Mouse (Mus musculus) lung, embryonic 14.5 days (tissue): ENCODE measurements around the gene Gm15155. TPM values are rescaled to one million over a fixed set of nuclear protein-coding genes. Genes with fewer than 3 reads are reported as not detected.
"Not testable (repeated sequence)": the region's sequence is repeated elsewhere in the genome, so short reads cannot be mapped to it uniquely, and the experiment has no call there.

Source experiments
- ATAC-seq: fragments of 200-750 bp; cut with Nextera tagmentation; 2 replicates; pipeline ENCODE4 v1.8.0; 2017; ENCODE audit warnings: mild to moderate bottlenecking, moderate TSS enrichment, moderate library complexity; ENCODE audit not compliant: insufficient read depth
- DNase-seq: peaks from one replicate; pipeline ENCODE4 v3.0.0-alpha.2; 2015
- H3K27ac ChIP-seq: fragments of 300-500 bp; sonication (generic); 2 replicates; pipeline ENCODE4 v1.5.1; 2014; ENCODE audit warnings: low read depth, mild to moderate bottlenecking, moderate library complexity
- H3K27me3 ChIP-seq: fragments of 300-500 bp; sonication (generic); 2 replicates; pipeline ENCODE4 v1.6.1; 2014; ENCODE audit warnings: low read length, control low read depth; ENCODE audit not compliant: insufficient read depth
- H3K36me3 ChIP-seq: fragments of 300-500 bp; sonication (generic); 2 replicates; pipeline ENCODE4 v1.6.1; 2014; ENCODE audit warnings: control low read depth; ENCODE audit not compliant: insufficient read depth
- H3K4me1 ChIP-seq: fragments of 300-500 bp; sonication (generic); 2 replicates; pipeline ENCODE4 v1.6.1; 2014; ENCODE audit warnings: antibody characterized with exemption, control low read depth; ENCODE audit not compliant: insufficient read depth
- H3K4me2 ChIP-seq: fragments of 300-500 bp; sonication (generic); 2 replicates; pipeline ENCODE4 v1.6.1; 2014; ENCODE audit warnings: mild to moderate bottlenecking
- H3K4me3 ChIP-seq: fragments of 300-500 bp; sonication (generic); 2 replicates; pipeline ENCODE4 v1.5.1; 2014; ENCODE audit warnings: low read depth, low read length
- H3K9ac ChIP-seq: fragments of 300-500 bp; sonication (generic); 2 replicates; pipeline ENCODE4 v1.6.1; 2014
- H3K9me3 ChIP-seq: fragments of 300-500 bp; sonication (generic); 2 replicates; pipeline ENCODE4 v1.6.1; 2016; ENCODE audit warnings: low read depth, low read length, control low read depth
- CTCF ChIP-seq: IDR thresholded peaks from 2 replicates; pipeline ENCODE4 v1.5.1; 2016; ENCODE audit warnings: antibody characterized with exemption, low read depth
- WGBS: fragments of 180-500 bp; shearing (Covaris S2); extraction: QIAGEN DNeasy Blood & Tissue Kit; methylation state at CpG from one replicate; pipeline ENCODE4 v1.1.7; 2014; 5-methylcytosine and 5-hydroxymethylcytosine counted together
- polyA plus RNA-seq: library from polyadenylated mRNA; unstranded; fragments of >200 nt; fragmentation: Nextera tagmentation; extraction: Ambion mirVana; gene quantifications from 2 replicates; pipeline ENCODE4 v1.2.1, GENCODE M21; 2014

Gene Gm15155
- polyA plus RNA-seq, 1 experiment from 2014 or later, result not detected

GRCm38 (mm10) chrX:155657971-155658370, 33.4 kb downstream of the Gm15155 start:
- ATAC-seq (no peak), DNase-seq (no peak)
- 62% methylated on average over 1 of the region's 1 CpGs for WGBS
- H3K36me3 ChIP-seq, result no peaks in the 10 kb centered on the region
- no peak overlapping the region for H3K9ac ChIP-seq
- TF ChIP-seq CTCF, result no peak
- no peak overlapping the region for H3K4me3 ChIP-seq
- no peaks in the 10 kb centered on the region for H3K9me3 ChIP-seq
- H3K4me1 ChIP-seq, result no peaks in the 10 kb centered on the region
- no peaks in the 10 kb centered on the region for H3K27me3 ChIP-seq
- H3K27ac ChIP-seq, result no peak overlapping the region
- no peak overlapping the region for H3K4me2 ChIP-seq

GRCm38 (mm10) chrX:155690440-155690839, 65.9 kb downstream of the Gm15155 start:
- not testable (repeated sequence) for H3K4me2 ChIP-seq, H3K27ac ChIP-seq, H3K9ac ChIP-seq, H3K9me3 ChIP-seq, H3K4me3 ChIP-seq, H3K27me3 ChIP-seq, DNase-seq, H3K4me1 ChIP-seq, H3K36me3 ChIP-seq, ATAC-seq
- 77% methylated on average over 1 of the region's 1 CpGs for WGBS

GRCm38 (mm10) chrX:155724157-155724556, 99.6 kb downstream of the Gm15155 start:
- Histone ChIP-seq H3K9ac (no peak overlapping the region), H3K4me1 (no peaks in the 10 kb centered on the region), H3K27me3 (no peaks in the 10 kb centered on the region), H3K36me3 (no peaks in the 10 kb centered on the region), H3K27ac (no peak overlapping the region), H3K4me2 (no peak overlapping the region), H3K9me3 (no peaks in the 10 kb centered on the region), H3K4me3 (no peak overlapping the region)
- WGBS, result 83% methylated on average over 3 of the region's 3 CpGs
- ATAC-seq (no peak), DNase-seq (no peak)
- TF ChIP-seq CTCF, result no peak

- 62% methylated on average over 1 of the region's 1 CpGs for WGBS
- no peak for TF ChIP-seq CTCF
- ATAC-seq (no peak), DNase-seq (no peak)
- Histone ChIP-seq H3K9me3 (no peaks in the 10 kb centered on the region), H3K27ac (no peak overlapping the region), H3K36me3 (no peaks in the 10 kb centered on the region), H3K4me2 (no peak overlapping the region), H3K4me1 (no peaks in the 10 kb centered on the region), H3K9ac (no peak overlapping the region), H3K27me3 (no peaks in the 10 kb centered on the region), H3K4me3 (no peak overlapping the region)
Observed at GRCm38 (mm10) chrX:155728387-155728786, 103.8 kb downstream of the Gm15155 start.

GRCm38 (mm10) chrX:155888118-155888517, 263.6 kb downstream of the Gm15155 start:
- no peaks in the 10 kb centered on the region for H3K27me3 ChIP-seq
- no peak overlapping the region for H3K4me3 ChIP-seq
- H3K27ac ChIP-seq, result no peak overlapping the region
- H3K36me3 ChIP-seq, result no peaks in the 10 kb centered on the region
- H3K9me3 ChIP-seq, result no peaks in the 10 kb centered on the region
- WGBS, result 53% methylated on average over 1 of the region's 1 CpGs
- DNase-seq (no peak), ATAC-seq (no peak)
- no peaks in the 10 kb centered on the region for H3K4me1 ChIP-seq
- TF ChIP-seq CTCF, result no peak
- no peak overlapping the region for H3K4me2 ChIP-seq
- H3K9ac ChIP-seq, result no peak overlapping the region

- WGBS, result 60% methylated on average over 1 of the region's 1 CpGs
- no peak for TF ChIP-seq CTCF
Observed at GRCm38 (mm10) chrX:155900040-155900439, 275.5 kb downstream of the Gm15155 start.

GRCm38 (mm10) chrX:155901742-155902141, 277.2 kb downstream of the Gm15155 start:
- ATAC-seq (no peak), DNase-seq (no peak)
- Histone ChIP-seq H3K9ac (no peak overlapping the region), H3K4me3 (no peak overlapping the region), H3K4me1 (no peaks in the 10 kb centered on the region), H3K27ac (no peak overlapping the region), H3K4me2 (no peak overlapping the region), H3K36me3 (no peaks in the 10 kb centered on the region), H3K27me3 (no peaks in the 10 kb centered on the region), H3K9me3 (no peaks in the 10 kb centered on the region)
- no peak for TF ChIP-seq CTCF

More at GRCm38 (mm10) chrX:155900040-155900439, 275.5 kb downstream of the Gm15155 start:
- Histone ChIP-seq H3K4me1 (no peaks in the 10 kb centered on the region), H3K4me3 (no peak overlapping the region), H3K36me3 (no peaks in the 10 kb centered on the region), H3K9ac (no peak overlapping the region), H3K27me3 (no peaks in the 10 kb centered on the region), H3K4me2 (no peak overlapping the region), H3K27ac (no peak overlapping the region), H3K9me3 (no peaks in the 10 kb centered on the region)
- no peak for DNase-seq
- no peak for ATAC-seq

- DNase-seq, result no peak
- no peak overlapping the region for H3K4me2 ChIP-seq
- H3K4me1 ChIP-seq, result no peaks in the 10 kb centered on the region
- no peak for TF ChIP-seq CTCF
- H3K9ac ChIP-seq, result no peak overlapping the region
- ATAC-seq, result no peak
- 42% methylated on average over 1 of the region's 1 CpGs for WGBS
- no peaks in the 10 kb centered on the region for H3K9me3 ChIP-seq
- no peaks in the 10 kb centered on the region for H3K36me3 ChIP-seq
- no peak overlapping the region for H3K27ac ChIP-seq
- no peaks in the 10 kb centered on the region for H3K27me3 ChIP-seq
- H3K4me3 ChIP-seq, result no peak overlapping the region
Observed at GRCm38 (mm10) chrX:155903108-155903507, 278.6 kb downstream of the Gm15155 start.
